Mouse (Mus musculus): ENCODE data around the gene Ctc1.
"Not testable (repeated sequence)": the region's sequence is repeated elsewhere in the genome, so short reads cannot be mapped to it uniquely, and the experiment has no call there.

The Ctc1 gene

DNA sequence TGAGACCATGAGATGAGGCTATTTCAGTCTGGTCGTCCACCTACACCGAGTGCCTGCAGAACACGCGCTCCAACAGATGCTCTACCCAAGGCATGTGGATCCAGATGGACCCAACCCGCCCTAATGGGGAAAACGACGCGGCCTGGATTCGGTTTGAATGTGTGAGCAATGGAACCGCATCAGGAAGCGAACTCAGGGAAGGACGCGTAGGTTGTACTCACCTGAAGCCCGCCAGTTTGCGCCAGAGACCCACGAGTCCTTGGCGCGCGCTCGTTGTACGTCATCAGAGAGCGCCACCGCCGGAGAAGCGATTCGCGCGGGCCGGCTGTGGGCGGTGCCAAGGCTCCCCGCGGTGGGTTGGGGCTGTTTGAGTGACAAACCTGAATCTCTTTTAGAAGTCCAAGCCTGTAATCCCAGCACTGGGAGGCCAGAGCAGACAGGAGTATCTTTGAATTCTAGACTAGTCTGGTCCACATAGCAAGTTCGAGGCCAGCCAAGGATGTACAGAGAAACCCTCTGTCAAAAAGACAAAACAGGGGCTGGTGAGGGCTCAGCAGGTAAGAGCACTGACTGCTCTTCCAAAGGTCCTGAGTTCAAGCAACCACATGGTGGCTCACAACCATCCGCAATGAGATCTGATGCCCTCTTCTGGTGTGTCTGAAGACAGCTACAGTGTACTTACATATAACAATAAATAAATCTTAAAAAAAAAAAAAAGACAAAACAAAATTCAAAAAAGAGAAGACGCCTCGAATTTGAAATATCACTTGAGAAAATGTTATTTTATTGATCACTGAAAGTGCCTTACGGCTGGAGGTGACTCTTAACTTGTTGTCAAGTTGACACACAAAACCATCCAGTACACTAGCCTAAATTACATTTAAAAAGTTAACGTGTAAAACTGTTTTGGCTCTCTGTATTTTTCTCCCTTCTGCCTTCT, 7.3 kb upstream of the Ctc1 start, which contains the start of gene Pfas:
TSS of gene Pfas (minus strand) at position 279 of the 940 bp plus-strand sequence.
- in situ Hi-C loops (cut with MboI) = no loop called here

DNA sequence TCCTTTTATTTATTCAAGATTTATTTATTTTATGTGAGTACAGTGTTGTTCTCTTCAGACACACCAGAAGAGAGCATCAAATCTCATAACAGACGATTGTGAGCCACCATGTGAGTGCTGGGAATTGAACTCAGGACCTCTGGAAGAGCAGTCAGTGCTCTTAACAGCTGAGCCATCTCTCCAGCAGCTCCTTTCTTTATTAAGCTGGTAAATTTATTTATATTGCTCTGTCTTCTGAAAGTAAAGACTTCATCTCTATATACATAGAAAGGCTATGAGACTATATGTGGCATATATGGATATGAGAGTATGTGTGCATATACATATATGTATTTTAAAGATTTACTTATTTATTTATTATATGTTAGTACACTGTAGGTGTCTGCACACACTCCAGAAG, 6.2 kb upstream of the Ctc1 start:
- in situ Hi-C loops (cut with MboI) = no loop called here

DNA sequence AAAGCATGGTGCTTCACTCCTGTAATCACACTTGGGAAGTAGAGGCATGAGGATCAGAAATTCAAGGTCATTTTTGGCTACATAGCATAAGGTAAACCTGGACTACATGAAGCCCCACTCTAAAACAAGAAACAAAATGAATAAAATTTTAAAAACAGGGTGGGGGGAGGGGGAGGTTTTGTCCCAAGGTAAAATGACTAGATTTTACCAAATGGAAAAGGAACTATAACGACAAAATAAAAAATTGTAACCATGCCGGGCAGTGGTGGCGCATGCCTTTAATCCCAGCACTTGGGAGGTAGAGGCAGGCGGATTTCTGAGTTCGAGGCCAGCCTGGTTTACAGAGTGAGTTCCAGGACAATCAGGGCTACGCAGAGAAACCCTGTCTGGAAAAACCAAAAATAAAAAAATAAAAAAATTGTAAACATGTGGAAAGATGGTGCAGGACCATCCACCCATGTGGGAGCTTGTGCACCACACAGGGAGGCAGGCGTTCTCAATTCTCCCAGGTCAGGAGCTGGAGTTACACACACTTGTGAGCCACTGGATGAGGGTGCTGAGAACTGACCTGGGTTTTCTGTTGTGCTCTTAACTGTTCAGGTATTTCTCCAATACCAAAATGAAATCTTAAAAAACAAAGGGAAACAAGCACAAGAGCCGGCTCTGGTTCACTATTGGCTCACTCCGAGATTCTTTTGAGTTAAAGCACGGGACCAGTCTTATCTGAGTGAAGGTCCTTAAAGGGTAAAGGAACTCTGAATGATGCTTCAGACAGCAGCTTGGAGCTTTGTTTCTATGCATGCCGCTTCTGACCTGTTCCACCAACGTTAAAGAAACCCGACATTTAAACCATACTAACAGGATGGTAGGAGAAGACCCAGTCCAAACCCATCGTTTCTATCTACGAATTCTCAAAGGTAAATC, 5.0 kb upstream of the Ctc1 start:
- in situ Hi-C loops (cut with MboI) = no loop called here

DNA sequence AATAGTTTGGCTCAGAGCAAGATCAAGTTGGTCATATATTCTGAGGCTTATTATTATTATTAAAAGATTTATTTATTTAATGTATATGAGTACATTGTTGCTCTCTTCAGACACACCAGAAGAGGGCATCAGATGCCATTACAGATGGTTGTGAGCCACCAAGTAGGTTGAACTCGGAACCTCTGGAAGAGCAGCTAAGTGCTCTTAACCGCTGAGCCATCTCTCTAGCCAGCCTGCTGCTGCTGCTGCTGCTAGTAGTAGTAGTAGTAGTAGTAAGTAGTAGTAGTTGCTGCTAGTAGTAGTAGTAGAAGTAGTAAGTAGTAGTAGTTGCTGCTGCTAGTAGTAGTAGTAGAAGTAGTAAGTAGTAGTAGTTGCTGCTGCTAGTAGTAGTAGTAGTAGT, 4.3 kb upstream of the Ctc1 start:
- in situ Hi-C loops (cut with MboI) = not testable (repeated sequence)

DNA sequence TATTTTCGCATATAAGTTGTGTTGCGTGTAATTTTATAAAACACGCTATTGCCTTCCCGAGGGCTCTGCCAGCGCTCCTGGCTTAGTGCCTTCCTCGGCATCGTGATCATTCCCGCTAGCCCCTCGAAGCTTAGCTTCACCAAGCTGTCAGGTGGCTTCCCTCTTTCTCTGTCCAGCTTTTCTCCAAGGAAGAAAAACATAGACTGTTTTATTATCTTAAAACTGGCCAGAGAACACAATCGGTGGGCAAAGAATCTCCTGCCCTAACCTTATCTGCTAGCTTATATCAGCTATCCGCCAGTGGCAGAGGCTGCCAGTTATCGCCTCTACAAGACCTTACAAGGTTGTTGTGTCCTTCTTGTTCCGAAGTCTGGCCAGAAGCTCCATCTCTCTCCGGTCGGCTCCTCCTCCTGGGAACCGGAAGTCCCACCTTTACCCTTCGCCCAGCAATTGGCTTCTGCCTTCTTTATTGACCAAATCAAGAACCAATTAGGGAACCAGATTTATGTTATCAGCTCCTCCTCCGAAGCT, 3.6 kb upstream of the Ctc1 start:
- in situ Hi-C loops (cut with MboI) = no loop called here

DNA sequence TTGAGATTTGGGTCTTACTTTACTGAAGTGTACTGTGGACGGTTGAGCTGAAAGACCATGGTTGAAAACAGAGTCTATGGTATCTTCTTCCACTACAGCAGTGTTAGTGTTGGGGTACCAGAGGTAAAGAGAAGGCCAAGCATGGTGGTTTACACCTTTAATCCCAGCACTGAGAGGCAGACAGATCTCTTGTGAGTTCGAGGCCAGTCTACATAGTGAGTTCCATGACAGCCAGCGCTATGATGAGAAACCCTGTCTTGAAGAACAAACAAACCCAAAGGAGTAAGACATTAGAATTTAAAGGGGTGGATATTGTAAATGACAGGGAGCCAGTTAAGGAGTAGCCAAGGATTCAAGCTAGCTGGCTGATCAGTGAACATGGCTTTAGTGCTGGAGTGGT, 1.0 kb downstream of the Ctc1 start:
- in situ Hi-C loops (cut with MboI) = no loop called here

DNA sequence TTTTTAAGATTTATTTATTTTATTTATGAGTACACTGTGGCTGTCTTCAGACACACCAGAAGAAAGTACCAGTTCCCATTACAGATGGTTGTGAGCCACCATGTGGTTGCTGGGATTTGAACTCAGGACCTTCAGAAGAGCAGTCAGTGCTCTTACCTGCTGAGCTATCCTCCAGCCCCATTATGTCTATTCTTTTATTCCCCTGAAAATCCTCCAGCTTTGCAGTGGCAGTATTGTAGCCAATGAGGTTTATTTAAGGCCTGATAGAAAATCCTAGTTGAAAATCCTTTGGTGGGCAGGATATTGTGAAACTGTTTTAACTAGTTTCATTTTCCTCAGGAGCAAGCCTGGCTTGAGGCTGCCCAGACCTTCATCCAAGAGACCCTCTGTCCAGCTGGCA, 5.0 kb downstream of the Ctc1 start:
- in situ Hi-C loops (cut with MboI) = no loop called here

DNA sequence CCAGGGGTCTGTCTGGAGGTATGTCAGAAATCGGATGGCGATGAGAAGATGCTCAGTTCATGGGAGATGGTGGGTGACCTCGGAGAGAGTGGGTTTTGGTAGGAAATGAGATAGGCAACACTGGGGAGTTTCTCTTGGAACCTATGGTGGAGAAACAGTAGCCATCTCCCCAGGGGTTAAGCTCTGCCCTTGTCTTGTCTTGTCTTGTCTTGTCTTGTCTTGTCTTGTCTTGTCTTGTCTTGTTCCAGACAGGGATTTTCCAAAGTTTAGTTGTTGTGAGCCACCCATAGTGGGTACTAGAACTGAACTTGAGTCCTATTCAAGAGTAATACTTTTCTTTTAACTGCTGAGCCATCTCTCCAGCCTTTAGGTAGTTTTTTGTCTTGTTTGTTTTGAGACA, 10.9 kb downstream of the Ctc1 start:
- in situ Hi-C loops (cut with MboI) = no loop called here

DNA sequence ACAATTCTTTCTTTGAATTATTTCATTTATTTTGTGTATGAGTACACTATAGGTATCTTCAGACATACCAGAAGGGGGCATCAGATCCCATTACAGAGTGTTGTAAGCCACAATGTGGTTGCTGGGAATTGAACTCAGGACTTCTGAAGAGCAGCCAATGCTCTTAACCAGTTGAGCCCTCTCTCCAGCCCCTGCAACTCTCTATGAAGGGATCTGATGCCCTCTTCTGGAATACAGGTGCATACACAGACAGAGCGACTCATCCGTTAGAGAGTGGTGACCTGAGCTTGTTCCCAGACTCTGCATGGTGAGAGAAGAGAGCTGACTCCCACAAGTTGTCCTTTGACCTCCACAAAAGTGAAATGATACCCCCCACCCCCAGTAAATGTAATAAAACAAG, 13.1 kb downstream of the Ctc1 start:
- in situ Hi-C loops (cut with MboI) = no loop called here

DNA sequence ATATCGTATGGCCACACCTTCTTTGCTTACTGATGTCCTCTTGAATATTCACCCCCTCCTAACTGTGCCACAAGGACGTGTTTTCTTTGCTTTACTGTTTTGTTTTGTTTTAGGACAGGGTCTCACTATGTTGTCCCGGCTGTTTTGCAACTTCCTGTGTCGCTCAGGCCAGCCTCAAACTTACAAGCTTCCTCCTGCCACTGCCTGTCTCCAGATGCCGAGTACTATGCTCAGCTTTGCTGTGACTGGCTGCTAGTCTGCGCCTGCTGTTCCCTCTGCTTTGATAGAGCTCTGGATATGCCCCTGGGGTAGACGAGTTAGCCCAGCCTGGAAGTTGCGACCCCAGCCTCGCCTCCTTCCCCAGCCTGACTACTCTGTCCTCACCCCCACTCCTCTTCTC, 17.8 kb downstream of the Ctc1 start:
- in situ Hi-C loops (cut with MboI) = no loop called here

DNA sequence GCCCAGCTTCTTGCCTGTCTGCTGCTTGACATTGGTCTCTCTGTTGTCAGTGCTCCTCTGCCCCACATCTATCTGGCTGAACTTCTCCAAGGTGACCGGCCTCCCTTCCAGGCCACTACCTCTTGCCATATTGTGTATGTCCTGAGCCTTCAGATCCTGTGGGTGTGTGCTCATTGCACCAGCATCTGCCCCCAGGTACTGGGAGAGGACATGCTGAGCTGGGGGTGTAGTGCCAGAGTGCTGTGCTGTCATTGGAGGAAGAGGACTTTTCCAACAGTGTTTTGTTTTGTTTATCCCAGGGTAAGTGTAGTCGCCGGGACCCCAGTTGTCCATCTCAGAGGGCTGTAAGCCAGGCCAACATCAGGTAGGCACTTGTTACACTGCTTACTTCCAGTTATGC, 18.9 kb downstream of the Ctc1 start:
- in situ Hi-C loops (cut with MboI) = no loop called here

DNA sequence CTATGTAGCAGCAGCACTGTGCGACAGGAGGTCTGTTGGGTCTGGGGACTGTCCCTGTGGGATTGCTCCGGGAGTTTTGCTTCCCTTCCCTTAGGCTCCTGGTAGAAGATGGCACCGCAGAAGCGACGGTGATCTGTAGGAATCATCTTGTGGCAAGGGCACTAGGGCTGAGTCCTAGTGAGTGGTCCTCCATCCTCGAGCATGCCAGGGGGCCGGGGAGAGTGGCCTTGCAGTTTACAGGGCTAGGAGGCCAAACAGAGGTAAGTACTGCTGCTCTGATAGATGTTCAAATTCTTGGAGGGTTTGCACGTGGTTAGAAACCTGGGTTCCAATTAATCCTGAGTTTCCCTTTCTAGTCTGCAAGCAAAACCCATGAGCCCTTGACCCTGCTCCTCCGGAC, 19.7 kb downstream of the Ctc1 start:
- in situ Hi-C loops (cut with MboI) = no loop called here

DNA sequence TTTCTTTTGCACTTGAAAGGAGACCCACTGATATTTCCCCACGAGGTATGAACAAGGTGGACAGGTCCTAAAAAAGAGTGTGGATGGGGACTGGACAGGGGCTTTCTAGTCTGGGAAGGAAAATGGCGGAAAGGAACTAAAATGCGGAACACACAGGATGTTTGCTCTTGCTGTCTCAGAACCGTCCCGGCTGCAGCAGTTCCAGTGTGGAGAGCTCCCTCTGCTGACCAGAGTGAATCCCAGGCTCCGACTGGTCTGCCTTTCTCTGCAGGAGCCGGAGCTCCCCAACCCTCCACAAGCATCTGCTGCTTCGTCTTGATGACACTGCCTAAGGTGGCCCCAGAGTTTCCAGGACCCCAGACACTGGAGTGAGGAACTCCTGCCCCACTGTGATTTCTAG, 20.1 kb downstream of the Ctc1 start:
- in situ Hi-C loops (cut with MboI) = no loop called here

DNA sequence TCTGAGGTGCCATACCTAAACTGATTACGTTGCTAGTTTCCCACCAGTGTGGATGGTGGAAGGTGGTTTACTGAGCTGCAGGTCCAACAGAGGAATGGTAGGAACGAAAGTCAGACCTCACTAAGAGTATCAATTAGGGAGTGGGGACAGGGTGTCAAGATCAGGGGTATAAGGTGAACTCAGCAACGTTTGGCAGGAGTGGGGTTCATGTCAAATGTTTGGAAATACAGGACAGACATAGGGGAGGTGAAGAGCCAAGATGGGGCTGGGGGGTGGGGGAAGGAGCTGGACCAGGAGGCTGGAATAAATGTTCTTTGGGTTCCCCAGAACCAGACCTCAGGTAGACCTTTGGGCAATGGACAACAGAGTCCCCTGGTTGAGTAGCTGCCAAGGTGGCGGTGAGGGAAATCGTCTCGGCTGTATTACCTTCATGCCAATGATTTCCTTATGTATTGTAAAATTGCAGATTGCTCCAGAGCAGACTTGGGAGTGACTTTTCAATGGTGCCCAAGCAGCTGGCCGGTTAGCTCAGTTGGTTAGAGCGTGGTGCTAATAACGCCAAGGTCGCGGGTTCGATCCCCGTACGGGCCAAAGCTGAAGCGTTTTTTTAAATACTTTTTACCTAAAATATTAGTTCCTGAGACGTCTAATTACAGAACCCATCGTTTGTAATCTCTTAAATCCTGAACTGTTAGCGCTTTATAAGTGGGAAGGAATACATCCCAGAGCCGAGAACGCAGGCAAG, 20.9 kb downstream of the Ctc1 start:
- in situ Hi-C loops (cut with MboI) = no loop called here

DNA sequence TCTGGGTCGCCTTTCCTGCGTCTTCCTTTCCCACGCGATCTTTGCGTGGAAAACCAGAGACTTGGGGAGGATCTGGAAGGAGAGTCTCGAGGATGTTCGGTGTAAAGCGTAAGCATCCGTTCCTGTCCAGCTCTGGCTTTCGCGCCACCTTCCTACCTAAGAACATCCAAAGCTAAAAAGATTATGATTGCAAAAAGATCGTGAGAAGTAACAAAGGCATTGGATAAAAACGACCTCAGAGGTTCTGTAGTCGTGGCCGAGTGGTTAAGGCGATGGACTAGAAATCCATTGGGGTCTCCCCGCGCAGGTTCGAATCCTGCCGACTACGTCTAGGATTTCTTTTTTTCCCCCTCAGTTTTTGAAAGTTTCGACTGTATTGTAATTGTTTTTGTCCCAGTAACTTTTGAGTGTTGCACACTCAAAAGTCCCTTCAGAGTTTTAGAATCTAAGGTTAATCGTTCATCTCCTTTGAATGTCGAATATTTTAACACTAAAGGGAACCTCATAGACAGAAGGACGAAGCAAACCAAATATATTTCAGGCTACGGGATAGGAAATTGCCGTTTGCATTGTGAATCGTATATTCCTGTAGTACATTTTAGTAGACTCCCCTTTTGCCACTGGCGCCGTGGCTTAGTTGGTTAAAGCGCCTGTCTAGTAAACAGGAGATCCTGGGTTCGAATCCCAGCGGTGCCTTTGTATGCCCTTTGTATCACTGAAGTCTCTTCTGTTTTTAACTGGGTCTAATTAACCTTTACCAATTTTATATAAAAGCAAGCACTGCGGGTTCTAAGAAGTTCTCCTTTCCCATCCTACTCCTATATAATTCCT, 21.7 kb downstream of the Ctc1 start:
- in situ Hi-C loops (cut with MboI) = no loop called here

DNA sequence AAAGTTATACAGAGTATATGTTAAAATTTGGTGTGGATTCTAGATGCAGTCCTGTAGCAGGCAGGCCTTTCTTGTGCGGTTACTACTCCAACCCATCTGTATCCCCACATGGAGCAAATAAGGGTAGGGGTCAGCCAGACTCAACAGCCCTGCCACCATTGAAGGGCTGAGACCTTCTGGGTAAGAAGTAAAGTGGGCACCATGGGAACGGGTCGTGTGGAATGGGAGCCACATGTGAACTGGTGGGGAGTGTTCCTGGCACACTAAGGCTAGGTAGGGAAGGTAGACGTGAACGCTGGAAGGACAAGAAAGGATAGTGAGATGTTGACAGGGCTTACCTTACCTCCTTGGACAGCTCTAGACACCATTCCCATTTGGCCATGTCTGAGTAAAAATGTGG, 22.5 kb downstream of the Ctc1 start:
- in situ Hi-C loops (cut with MboI) = no loop called here

DNA sequence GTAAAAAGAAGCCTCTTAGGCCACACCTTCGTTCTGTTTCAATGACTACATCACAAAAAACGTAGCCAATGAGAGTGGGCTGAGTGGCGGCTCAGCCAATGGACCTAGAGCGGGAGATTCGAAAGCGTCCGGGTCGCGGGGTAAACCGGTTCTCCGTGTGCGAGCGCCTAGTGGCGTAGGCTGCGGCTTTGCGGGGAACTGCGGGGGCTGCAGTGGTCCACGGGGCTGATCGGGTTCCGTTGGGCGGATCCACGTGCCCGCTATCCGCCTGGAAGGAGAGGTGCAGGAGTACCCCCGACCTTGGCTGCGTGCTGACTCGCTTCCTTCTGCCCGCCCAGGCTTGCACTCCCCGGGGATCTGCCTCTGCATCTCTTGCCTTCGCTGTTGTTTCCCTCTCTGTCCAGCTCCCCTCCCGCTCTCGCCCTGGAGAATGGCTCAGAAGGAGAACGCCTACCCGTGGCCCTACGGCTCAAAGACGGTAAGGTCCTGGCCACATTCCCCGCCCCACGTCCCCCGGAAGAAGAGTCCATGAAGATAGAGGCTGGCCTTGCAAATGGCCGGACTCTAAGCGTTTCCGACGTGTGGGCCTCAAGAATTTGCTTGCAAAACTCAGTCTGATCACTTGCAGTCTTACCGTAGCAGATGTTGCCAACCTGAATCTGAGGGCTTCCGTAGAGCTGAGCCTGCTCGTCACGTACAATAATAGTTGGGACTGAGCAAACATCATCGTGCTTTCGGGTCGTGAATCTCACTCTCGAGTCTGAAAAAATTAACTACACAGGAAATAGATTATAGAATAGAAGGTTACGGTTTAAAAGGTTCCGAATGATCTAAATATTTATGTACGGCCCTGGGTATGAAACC, 30.1 kb downstream of the Ctc1 start, which contains the start of gene Aurkb:
TSS of gene Aurkb (plus strand) at position 117 of the 864 bp plus-strand sequence.
- in situ Hi-C loops (cut with MboI) = no loop called here

DNA sequence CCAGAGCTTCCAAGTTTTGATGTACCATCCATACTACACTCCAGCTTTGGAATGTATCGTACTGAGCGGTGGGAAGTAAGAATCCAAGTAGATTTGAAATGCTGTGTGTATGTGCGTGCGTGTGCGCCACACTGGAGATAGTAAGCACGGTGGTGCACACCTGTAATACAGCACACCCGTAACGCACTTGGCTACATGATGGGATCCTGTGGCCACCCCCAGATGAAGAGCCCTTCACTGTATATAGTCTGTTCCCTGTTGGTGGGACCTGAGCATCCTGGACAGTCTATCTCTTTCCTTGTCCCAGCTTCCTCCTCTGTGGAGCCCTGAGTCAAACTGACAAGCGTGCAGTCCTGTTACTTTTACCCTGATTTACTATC, 30.7 kb downstream of the Ctc1 start:
- in situ Hi-C loops (cut with MboI) = no loop called here

DNA sequence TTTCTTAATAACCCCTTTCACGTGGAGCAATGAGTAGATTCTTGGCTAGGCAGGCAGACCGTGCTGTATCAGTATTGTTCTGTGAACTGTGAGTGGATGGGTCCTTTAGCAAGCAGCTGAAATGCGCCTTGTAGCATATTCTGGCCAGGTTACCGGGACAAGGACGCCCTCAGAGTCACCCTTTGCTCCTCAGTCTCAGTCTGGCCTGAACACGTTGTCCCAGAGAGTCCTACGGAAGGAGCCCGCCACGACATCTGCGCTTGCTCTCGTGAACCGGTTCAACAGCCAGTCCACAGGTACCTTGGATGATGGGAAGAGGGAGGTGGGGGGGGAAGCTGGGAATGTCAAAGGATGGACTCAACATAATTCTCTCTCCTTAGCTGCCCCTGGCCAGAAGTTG, 31.9 kb downstream of the Ctc1 start:
- in situ Hi-C loops (cut with MboI) = no loop called here

DNA sequence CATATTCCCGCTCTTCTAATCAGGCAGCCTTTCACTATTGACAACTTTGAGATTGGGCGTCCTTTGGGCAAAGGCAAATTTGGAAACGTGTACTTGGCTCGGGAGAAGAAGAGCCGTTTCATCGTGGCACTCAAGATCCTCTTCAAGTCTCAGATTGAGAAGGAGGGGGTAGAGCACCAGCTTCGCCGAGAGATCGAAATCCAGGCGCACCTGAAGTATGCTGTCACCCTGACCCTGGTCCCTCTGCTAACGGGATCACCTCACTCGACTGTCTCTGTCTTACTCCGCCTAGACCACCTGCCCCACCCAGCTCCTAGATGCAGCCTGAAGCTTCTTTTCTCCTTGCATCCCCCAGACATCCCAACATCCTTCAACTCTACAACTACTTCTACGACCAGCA, 32.4 kb downstream of the Ctc1 start:
- in situ Hi-C loops (cut with MboI) = no loop called here

Measured in mature B cell (primary cell).